Mouse (Mus musculus) liver, adult 2 months (tissue): ENCODE results near the gene Cnih3. TPM values are rescaled to one million over a fixed set of nuclear protein-coding genes. Genes with fewer than 3 reads are reported as not detected.

Experiments used
- DNase-seq: peaks from one replicate; pipeline ENCODE4 v3.0.0-alpha.2; 2011; ENCODE audit warnings: low read depth, low spot score; ENCODE audit errors: extremely low read depth
- H3K27ac ChIP-seq: fragments of 200-500 bp; replicated peaks from 2 replicates; pipeline ENCODE4 v1.5.1; 2012; ENCODE audit warnings: low read depth, mild to moderate bottlenecking, control low read depth, inconsistent platforms, low read length; ENCODE audit not compliant: insufficient read depth
- H3K27me3 ChIP-seq: fragments of 200-500 bp; 2 replicates; pipeline ENCODE4 v1.6.1; 2012; ENCODE audit warnings: mild to moderate bottlenecking, moderate library complexity, low read length, inconsistent platforms; ENCODE audit not compliant: control insufficient read depth, insufficient read depth
- H3K36me3 ChIP-seq: fragments of 200-500 bp; 2 replicates; pipeline ENCODE4 v1.6.1; 2012; ENCODE audit warnings: low read length, inconsistent platforms; ENCODE audit not compliant: control insufficient read depth, insufficient read depth
- H3K4me1 ChIP-seq: fragments of 200-500 bp; 2 replicates; pipeline ENCODE4 v1.6.1; 2011; ENCODE audit warnings: low read length; ENCODE audit not compliant: control insufficient read depth, insufficient read depth
- H3K4me3 ChIP-seq: fragments of 200-500 bp; 2 replicates; pipeline ENCODE4 v1.5.1; 2011; ENCODE audit warnings: low read depth, mild to moderate bottlenecking, control low read depth, low read length, moderate library complexity; ENCODE audit not compliant: insufficient read depth
- H3K79me2 ChIP-seq: fragments of 200-500 bp; 2 replicates; pipeline ENCODE4 v1.6.1; 2012; ENCODE audit warnings: inconsistent platforms, mild to moderate bottlenecking, low read length, moderate library complexity; ENCODE audit not compliant: control insufficient read depth, insufficient read depth
- H3K9ac ChIP-seq: fragments of 200-500 bp; 2 replicates; pipeline ENCODE4 v1.6.1; 2012; ENCODE audit warnings: low read depth, mild to moderate bottlenecking, control low read depth, inconsistent platforms, low read length
- CTCF ChIP-seq: fragments of 200-500 bp; IDR thresholded peaks from 2 replicates; pipeline ENCODE4 v1.5.1; 2011; ENCODE audit warnings: low read depth, low read length, control low read depth
- POLR2A ChIP-seq: fragments of 200-500 bp; IDR thresholded peaks from 2 replicates; pipeline ENCODE4 v1.6.1; 2011; ENCODE audit warnings: low read length, control low read depth; ENCODE audit not compliant: insufficient read depth; ENCODE audit errors: extremely low read depth
- WGBS: fragments of 180-500 bp; shearing (Covaris S2); methylation state at CpG from one replicate; pipeline ENCODE4 v1.1.7; 2018; 5-methylcytosine and 5-hydroxymethylcytosine counted together
- polyA plus RNA-seq: library from polyadenylated mRNA; depleted of rRNA; stranded (reverse); fragments of >200 nt; gene quantifications from 2 replicates; pipeline ENCODE4 v1.2.3, GENCODE M21; 2012
- total RNA-seq: library from RNA; depleted of rRNA; stranded (reverse); fragments of >200 nt; gene quantifications from 2 replicates; pipeline ENCODE4 v1.2.3, GENCODE M21; 2014

Gene Cnih3
- total and polyA plus RNA-seq, 2 experiments = not detected

GRCm38 (mm10) chr1:181424922-181425321, 72.5 kb downstream of the Cnih3 start:
- H3K27ac ChIP-seq = no peak overlapping the region
- 86% methylated on average over 3 of the region's 3 CpGs for WGBS
- H3K4me3 ChIP-seq = no peak overlapping the region
- H3K4me1 ChIP-seq = no peaks in the 10 kb centered on the region
- peaks cover 2% of the 10 kb centered on the region; the same call in 1 of the 2 replicates for H3K27me3 ChIP-seq
- H3K79me2 ChIP-seq = no peaks in the 10 kb centered on the region
- no peak for TF ChIP-seq POLR2A
- no peak for TF ChIP-seq CTCF
- no peak overlapping the region for H3K9ac ChIP-seq
- no peak for DNase-seq
- H3K36me3 ChIP-seq = no peaks in the 10 kb centered on the region

GRCm38 (mm10) chr1:181425388-181425787, 73.0 kb downstream of the Cnih3 start:
- Histone ChIP-seq H3K27me3 (peaks cover 2% of the 10 kb centered on the region; the same call in 1 of the 2 replicates), H3K27ac (no peak overlapping the region), H3K4me3 (no peak overlapping the region), H3K79me2 (no peaks in the 10 kb centered on the region), H3K36me3 (no peaks in the 10 kb centered on the region), H3K9ac (no peak overlapping the region), H3K4me1 (no peaks in the 10 kb centered on the region)
- no peak for TF ChIP-seq CTCF
- no peak for TF ChIP-seq POLR2A
- 78% methylated on average over 3 of the region's 3 CpGs for WGBS
- no peak for DNase-seq

- WGBS = 81% methylated on average over 5 of the region's 5 CpGs
- H3K79me2 ChIP-seq = no peaks in the 10 kb centered on the region
- H3K9ac ChIP-seq = no peak overlapping the region
- no peak overlapping the region for H3K4me3 ChIP-seq
- no peak for DNase-seq
- H3K27ac ChIP-seq = no peak overlapping the region
- peaks cover 2% of the 10 kb centered on the region; the same call in 1 of the 2 replicates for H3K27me3 ChIP-seq
- H3K4me1 ChIP-seq = no peaks in the 10 kb centered on the region
- TF ChIP-seq POLR2A (no peak), CTCF (no peak)
- no peaks in the 10 kb centered on the region for H3K36me3 ChIP-seq
Measured at GRCm38 (mm10) chr1:181426406-181426805, 74.0 kb downstream of the Cnih3 start.

- Histone ChIP-seq H3K4me3 (no peak overlapping the region), H3K27me3 (peaks cover 4% of the 10 kb centered on the region; the same call in 1 of the 2 replicates), H3K27ac (no peak overlapping the region), H3K79me2 (no peaks in the 10 kb centered on the region), H3K4me1 (peaks cover 2% of the 10 kb centered on the region; the same call in 1 of the 2 replicates), H3K9ac (no peak overlapping the region), H3K36me3 (no peaks in the 10 kb centered on the region)
- no peak for TF ChIP-seq CTCF
- TF ChIP-seq POLR2A = no peak
- WGBS = 94% methylated on average over 5 of the region's 5 CpGs
- no peak for DNase-seq
Measured at GRCm38 (mm10) chr1:181433263-181433662, 80.8 kb downstream of the Cnih3 start.

GRCm38 (mm10) chr1:181435414-181435813, 83.0 kb downstream of the Cnih3 start:
- 64% methylated on average over 5 of the region's 5 CpGs for WGBS
- Histone ChIP-seq H3K4me3 (no peak overlapping the region), H3K4me1 (peaks cover 4% of the 10 kb centered on the region; the same call in 1 of the 2 replicates), H3K36me3 (no peaks in the 10 kb centered on the region), H3K79me2 (no peaks in the 10 kb centered on the region), H3K9ac (no peak overlapping the region), H3K27me3 (peaks cover 2% of the 10 kb centered on the region; the same call in 1 of the 2 replicates), H3K27ac (no peak overlapping the region)
- no peak for DNase-seq
- TF ChIP-seq POLR2A = no peak
- TF ChIP-seq CTCF = no peak

- no peak for TF ChIP-seq POLR2A
- TF ChIP-seq CTCF = no peak
- DNase-seq = no peak
- 95% methylated on average over 8 of the region's 8 CpGs for WGBS
- no peak overlapping the region for H3K9ac ChIP-seq
- H3K27ac ChIP-seq = no peak overlapping the region
- H3K4me3 ChIP-seq = no peak overlapping the region
- H3K4me1 ChIP-seq = 0 out of 2 replicates have a peak, but pooled peaks cover 2% of the 10 kb centered on the region
- H3K79me2 ChIP-seq = no peaks in the 10 kb centered on the region
- H3K27me3 ChIP-seq = 0 out of 2 replicates have a peak, but pooled peaks cover 2% of the 10 kb centered on the region
- no peaks in the 10 kb centered on the region for H3K36me3 ChIP-seq
Measured at GRCm38 (mm10) chr1:181440982-181441603, 88.7 kb downstream of the Cnih3 start.
